Mouse (Mus musculus): Measurements from ENCODE around the gene Pate2.
A peak's percentile ranks its signal among the peaks of the same experiment; 100 is the strongest.

Pate2 gene

GRCm38 (mm10) chr9:35569571-35570534 is at the start of gene Pate2, which contains the start of gene Hyls1:
Gene Pate2 (plus strand): TSS chr9:35570284.
Gene Hyls1 (minus strand): TSS chr9:35570398.
- DNase-seq (ENCODE audit: low spot score): peak; percentile 95

- DNase-seq (ENCODE audit: low spot score): no peak
Observed at GRCm38 (mm10) chr9:35520631-35521348, 49.3 kb upstream of the Pate2 start.

DNA sequence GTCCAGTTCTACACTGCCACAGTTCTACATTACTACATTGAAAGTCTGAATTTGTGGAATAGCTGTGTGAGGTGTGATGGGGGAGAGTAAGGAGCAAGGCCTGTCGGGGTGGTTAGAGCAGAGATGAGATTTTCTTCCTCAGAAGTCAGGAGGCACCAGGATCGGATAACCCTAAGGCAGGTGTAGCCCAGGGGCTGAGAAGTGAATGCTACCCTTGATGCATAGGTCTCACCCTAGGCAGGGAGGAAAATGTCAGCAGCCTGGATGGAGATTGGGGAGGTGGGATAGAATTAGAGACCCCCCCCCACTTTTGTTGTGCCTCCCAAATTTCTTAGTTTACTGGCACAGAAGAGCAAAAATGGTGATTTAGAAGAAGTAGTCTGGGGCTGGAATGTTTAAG is 47.8 kb upstream of the Pate2 start:
- DNase-seq (ENCODE audit: low spot score): no peak

DNA sequence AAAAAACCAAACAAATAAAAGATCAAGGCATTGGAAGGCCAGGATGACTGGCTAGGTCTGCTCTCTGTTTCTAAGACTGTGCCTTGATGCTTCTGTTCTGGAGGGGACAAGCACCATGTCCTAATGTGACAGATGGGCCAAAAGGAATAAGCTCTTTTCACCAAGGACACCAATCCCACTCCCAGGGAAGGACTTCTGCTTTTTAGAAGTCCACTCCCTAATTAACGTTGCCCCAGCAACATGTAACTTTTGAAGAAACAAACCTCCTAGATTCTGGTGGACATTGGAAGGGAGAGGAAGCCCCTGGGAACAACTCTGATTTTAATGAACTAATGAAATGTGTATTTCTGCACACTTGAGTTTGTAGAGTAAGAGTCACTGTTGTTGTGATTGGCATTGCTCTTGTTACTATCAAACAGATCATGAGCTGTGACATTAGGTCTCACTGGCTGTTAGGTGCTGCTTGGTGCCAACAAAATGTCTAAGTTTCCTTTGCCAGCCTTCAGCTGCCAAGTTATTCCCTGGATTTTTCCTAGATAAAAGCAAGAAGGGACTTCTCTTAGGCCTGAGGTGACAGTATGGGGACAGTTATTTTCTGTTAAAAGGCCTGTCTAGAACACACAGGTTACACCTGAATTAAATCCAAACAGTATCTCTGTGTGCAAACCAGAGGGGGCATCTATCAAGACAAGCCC is 47.1 kb upstream of the Pate2 start:
- DNase-seq (ENCODE audit: low spot score): peak; percentile 19

- DNase-seq (ENCODE audit: low spot score): peak; percentile 48
Observed at GRCm38 (mm10) chr9:35523541-35523940, 46.5 kb upstream of the Pate2 start.

DNA sequence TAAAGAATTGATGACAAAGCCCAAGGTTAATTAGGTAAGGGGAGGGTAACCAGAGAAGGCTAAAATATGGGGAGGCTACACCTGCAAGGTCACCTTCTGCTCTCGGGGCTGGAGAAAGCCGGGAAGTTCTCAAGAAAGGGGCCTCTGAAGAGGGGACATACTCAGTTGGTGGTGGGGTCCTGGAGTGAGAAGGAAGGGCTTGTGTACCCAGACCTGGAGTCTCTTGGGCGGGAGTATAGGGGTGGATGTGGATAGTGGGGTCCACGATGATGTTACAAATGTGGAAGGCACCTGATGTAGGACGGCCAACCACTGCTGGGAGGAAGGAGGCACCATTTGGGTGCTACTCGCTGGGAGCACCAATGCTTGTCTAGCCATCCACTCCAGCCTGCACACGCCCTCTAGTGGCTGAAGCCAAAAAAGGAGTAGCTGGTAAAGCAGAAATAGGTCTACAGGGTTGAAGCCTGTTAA is 46.1 kb upstream of the Pate2 start:
- DNase-seq (ENCODE audit: low spot score): peak; percentile 71

GRCm38 (mm10) chr9:35529141-35529540 is 40.9 kb upstream of the Pate2 start:
- no peak for DNase-seq (ENCODE audit: low spot score)

GRCm38 (mm10) chr9:35529796-35530195 is 40.3 kb upstream of the Pate2 start:
- no peak for DNase-seq (ENCODE audit: low spot score)

DNA sequence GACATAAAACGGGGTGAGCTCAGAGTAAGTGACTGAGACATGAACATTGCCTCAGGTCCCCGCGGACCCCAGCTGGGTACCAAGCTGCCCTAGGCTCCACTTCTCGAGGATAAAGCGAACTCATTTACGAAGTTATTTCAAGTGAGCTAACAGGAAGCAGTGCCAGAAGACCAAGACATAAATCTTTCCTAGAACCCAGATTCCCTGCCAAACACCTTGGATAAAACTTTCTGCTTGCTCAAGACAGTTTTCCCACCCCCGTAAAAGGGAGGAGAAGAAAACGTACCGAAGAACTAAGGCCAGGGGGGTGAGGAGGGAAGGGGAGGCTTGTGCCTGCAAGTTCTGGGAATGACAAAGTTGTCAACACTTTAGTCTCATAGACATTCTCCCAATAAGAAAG is 36.8 kb upstream of the Pate2 start:
- no peak for DNase-seq (ENCODE audit: low spot score)

DNA sequence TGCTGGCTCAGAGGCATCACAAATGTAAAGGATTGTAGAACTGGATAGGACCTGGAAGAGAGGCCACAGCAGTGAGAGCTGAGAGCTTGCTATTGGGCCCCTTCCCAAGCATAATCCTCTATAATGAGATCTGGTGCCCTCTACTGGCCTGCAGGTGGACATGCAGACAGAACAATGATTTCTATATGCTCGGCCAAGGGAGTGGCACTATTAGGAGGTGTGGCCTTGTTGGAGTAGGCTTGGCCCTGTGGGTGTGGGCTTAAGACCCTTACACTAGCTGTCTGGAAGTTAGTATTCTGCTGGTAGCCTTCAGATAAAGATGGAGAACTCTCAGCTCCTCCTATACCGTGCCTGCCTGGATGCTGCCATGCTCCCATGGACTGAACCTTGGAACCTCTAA is 35.0 kb upstream of the Pate2 start:
- DNase-seq (ENCODE audit: low spot score): peak; percentile 76

- DNase-seq (ENCODE audit: low spot score): no peak
Observed at GRCm38 (mm10) chr9:35535876-35536275, 34.2 kb upstream of the Pate2 start.

DNA sequence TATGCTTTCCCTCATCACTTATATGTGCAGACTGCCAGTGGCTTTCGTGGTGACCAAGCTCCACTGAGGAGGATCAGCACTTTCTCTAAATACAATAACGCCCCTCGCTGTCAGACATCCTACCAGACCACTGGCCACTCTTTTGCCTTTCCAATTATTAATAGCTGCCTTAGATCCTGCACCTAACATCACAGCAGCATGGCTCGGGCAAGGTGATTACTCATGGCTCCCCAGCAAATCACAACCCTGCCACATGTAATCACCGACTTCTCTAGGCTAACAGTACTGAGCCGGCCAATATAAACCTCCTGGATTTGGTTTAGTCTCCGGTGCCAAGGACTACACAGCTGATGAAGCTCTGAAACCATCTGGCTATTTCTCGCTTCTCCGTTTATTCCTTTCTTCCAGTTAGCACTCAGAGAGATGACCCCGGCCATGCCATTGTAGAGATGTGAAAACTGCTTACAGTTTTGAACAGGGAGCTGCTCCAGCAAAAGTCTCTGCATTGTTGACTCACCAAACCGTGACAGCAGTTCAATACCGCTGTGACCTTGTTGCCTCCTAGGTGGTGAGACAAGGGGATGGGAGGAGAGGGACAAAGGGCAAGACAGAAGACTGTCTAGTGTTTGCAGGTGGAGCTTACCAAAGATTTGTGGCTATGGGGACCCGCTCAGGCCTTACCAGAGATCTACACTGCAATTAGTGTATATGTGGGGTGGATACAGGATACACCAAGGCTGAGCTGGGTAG is 30.9 kb upstream of the Pate2 start:
- no peak for DNase-seq (ENCODE audit: low spot score)

- no peak for DNase-seq (ENCODE audit: low spot score)
Observed at GRCm38 (mm10) chr9:35541024-35541423, 29.1 kb upstream of the Pate2 start.

- peak; percentile 82 for DNase-seq (ENCODE audit: low spot score)
Observed at GRCm38 (mm10) chr9:35541488-35541887, 28.6 kb upstream of the Pate2 start.

DNA sequence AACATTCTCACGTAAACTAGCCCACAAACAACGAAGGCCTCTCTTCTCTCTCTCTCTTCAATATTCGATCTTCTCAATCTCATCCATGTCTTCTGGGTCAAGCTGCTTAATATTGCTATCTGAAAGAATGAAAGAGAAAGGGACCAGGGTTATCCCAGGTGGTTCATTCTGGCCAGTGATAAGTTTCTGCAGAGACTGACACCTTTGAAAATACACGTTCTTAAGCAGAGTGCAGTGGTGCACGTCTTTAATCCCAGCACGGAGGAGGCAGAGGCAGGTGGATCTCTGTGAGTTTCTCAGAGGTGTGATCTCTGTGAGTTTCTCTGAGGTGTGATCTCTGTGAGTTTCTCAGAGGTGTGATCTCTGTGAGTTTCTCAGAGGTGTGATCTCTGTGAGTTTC is 28.1 kb upstream of the Pate2 start:
- no peak for DNase-seq (ENCODE audit: low spot score)

- no peak for DNase-seq (ENCODE audit: low spot score)
Observed at GRCm38 (mm10) chr9:35543099-35543860, 26.8 kb upstream of the Pate2 start.

GRCm38 (mm10) chr9:35544666-35545065 is 25.4 kb upstream of the Pate2 start:
- no peak for DNase-seq (ENCODE audit: low spot score)

DNA sequence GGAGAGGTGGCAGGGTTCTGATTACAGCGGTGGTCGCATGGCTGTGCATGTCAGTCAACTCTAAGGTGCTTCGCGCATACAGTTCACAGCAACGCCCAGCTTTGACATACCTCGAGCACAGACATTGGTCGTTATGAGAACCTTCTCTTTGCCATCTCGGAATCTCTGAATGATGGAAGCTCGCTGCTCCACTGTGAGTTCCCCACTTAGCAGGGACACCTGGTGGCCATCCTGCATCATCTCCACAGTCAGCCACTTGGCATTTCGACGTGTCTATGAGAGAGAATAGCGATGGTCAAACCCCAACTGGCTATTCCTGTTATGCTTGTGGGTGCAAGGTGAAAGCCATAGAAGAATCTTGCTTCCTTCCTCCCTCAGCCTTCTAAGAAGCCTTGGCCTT is 24.4 kb upstream of the Pate2 start:
- DNase-seq (ENCODE audit: low spot score): no peak

DNA sequence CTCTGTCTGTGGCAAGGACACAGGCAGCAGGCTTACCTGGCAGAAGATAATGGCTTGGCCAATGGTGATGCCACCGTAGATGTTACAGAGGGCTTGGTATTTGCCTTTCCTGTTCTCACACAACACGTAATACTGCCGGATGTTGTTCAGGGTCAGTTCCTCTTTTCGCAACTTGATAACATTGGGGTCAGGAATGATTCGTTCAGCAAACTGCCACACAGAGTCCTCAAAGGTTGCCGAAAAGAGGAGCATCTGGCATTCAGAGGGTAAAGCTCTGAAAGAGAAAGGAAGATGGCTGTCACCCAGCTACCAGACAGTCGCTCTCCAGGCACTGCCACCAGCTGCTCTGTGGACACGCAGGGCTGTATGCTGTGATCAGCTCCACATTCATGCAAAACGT is 23.3 kb upstream of the Pate2 start:
- DNase-seq (ENCODE audit: low spot score): no peak

DNA sequence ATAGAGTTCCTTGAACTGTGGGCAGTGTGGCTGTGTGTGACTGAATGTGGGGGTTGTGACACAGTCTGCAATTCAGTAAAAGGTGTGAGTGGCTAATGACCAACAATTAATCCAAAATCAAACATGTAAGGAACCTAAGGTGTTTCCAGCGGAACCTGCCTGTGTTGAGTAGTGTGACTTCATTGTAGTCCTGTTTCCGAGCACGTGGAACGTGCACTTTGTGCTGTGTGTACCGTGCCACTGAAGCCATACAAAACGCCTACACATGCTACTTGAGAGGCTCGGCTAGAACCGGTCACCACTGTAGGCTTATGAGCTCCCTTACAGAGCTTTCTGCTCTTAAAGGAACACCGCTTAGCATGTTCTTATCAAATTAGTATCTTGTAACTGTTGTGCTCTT is 21.6 kb upstream of the Pate2 start:
- no peak for DNase-seq (ENCODE audit: low spot score)

Measured in MN1 (cell line).